Mouse (Mus musculus): Measurements from ENCODE around the gene Cog5. TPM values are rescaled to one million over a fixed set of nuclear protein-coding genes. Genes with fewer than 3 reads are reported as not detected.

Cog5 gene
- polyA plus RNA-seq, 2 experiments from 2014 or later: 50.7 to 68.8 TPM

DNA sequence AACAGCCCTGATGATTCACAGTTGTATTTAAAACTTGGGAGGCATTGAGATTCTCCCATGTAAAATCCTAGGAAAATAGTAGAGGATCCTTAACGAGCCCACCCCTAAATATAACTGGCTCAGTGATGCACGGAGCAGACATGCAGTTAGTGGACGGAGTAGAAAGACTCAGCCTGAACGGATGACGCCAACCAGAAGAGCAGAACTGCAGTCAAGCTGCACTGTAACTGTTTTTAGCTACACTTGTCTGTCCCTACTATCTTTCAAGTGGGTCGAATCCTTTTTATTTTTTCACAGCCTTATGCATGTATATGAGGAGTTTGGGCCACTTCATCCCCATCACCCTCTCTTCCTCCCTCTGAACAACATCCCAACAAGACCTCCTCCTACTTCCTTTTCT lies 331.1 kb downstream of the Cog5 start:
- ATAC-seq: no peak

DNA sequence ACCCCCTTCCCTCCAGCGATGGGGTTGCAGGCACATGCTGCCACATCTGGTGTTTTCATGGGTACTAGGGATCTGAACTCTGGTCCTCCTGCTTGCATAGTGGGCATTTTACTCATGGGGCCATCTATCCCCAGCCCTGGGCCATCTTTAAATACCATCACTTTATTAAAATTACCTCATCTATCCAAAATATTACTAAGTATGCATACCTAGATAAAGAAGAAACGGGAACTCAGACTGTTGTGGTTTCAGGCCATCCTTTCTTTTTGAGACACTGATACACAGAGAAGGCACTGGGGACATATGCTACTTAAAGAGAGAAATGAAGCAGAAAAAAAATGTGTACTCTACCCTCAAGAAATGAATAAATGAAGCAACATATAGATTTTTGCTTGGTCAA lies 331.8 kb downstream of the Cog5 start:
- no peak for ATAC-seq

Other genes with a start within 250 kb of the Cog5 start
- 10 to 100 TPM; 26.2 to 32.6 TPM for gene Cbll1, start 155.3 kb upstream of the Cog5 start, polyA plus RNA-seq (2017; shearing (Covaris generic))
- gene Slc26a4, start 94.9 kb upstream of the Cog5 start, polyA plus RNA-seq (2017; shearing (Covaris generic)): not detected
- gene Bcap29, start 20.2 kb upstream of the Cog5 start, polyA plus RNA-seq (2017; shearing (Covaris generic)): 10 to 100 TPM; 69.3 to 80.9 TPM
- gene Dus4l, start within 50 bp of the Cog5 start, polyA plus RNA-seq (2017; shearing (Covaris generic)): 10 to 100 TPM; 12.0 to 14.8 TPM
- gene Gpr22, start 59.1 kb downstream of the Cog5 start, polyA plus RNA-seq (2017; shearing (Covaris generic)): under 1 TPM; 0.38 to 0.90 TPM

Measured in CD4-positive, CD25-positive, alpha-beta regulatory T cell, adult 4 months (primary cell).